Mouse (Mus musculus) CH12F3 (cell line): Measurements from ENCODE around the gene Tgif2.
"Not testable (repeated sequence)": the region's sequence is repeated elsewhere in the genome, so short reads cannot be mapped to it uniquely, and the experiment has no call there.

Experiments
- in situ Hi-C: fragments of 300-500 bp; cut with MboI; formaldehyde crosslinking; loops from 2 replicates; pipeline ENCODE4 v1.14.3; 2020; ENCODE audit warnings: low sequenced_read_pairs

Gene Tgif2

DNA sequence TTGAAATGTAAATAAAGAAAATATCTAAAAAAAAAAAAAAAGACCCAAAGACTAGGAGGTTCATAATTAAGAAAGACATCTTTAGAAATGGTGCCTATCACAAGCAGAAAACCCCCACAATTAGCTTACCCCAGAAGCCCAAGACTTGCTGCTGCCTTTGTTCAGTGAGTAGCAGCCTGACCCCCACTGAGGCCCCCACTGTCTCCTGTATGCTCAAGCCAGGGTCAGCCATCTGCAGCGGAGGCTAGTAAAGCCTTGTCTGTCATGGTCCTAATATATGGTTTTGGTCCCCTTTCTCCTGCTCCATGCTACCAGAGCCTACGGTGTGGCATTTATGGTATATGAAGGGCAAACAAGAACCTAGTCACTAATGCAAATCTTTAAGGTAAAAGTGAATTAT, 61.5 kb downstream of the Tgif2 start:
- in situ Hi-C loops = no loop called here

GRCm38 (mm10) chr2:156901883-156902282, 62.1 kb downstream of the Tgif2 start:
- in situ Hi-C loops = no loop called here

- in situ Hi-C loops = not testable (repeated sequence)
Measured at GRCm38 (mm10) chr2:156902411-156902810, 62.6 kb downstream of the Tgif2 start.

DNA sequence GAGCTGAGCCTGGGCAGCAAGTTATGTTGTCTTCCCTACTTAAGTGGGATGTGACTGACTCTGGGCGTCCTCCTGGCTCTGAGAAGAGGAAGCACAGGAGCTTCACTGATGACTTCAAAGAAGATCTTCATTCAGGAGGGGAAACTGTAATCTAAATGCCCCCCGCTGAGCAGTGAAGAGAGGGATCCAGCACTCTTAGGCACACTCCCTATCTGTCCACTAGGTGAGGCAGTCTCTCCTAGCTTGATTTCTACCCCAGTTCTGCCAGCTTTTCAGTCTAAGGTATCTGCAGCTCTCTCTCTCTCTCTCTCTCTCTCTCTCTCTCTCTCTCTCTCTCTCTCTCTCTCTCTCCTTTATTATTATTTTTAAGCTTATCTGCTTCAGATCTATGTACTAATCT, 63.6 kb downstream of the Tgif2 start:
- in situ Hi-C loops = no loop called here
